Mouse (Mus musculus) urinary bladder, postnatal 36 days (tissue): ENCODE measurements around the gene Rere.
A peak's percentile ranks its signal among the peaks of the same experiment; 100 is the strongest.
"Not testable (repeated sequence)": the region's sequence is repeated elsewhere in the genome, so short reads cannot be mapped to it uniquely, and the experiment has no call there.

Experiments
- DNase-seq, 2 experiments: peaks; one replicate each; pipeline ENCODE4 v3.0.0; 2022; ENCODE audit warnings: low spot score in 2 of 2, mixed read lengths in 1 of 2

Gene Rere

DNA sequence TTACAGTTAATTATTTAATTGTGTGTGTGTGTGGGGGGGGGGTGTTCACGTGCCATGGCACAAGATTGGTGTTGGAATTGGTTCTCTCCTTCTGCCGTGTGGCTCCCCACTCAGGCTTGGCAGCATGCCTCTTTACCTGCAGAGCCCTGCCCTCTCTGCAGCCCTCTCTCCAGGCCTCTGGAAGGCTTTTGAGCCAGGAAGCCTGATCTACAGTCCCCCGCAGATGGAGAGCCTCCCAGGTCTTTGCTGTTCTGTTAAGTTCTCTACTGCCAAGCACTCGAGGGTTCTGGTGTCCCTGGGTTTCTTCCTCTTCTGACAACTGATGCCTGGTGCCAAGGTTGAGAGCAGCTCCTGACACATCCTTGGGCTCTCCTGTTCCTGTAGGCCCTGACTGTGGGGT is 27.0 kb upstream of the Rere start:
- no peak for DNase-seq

DNA sequence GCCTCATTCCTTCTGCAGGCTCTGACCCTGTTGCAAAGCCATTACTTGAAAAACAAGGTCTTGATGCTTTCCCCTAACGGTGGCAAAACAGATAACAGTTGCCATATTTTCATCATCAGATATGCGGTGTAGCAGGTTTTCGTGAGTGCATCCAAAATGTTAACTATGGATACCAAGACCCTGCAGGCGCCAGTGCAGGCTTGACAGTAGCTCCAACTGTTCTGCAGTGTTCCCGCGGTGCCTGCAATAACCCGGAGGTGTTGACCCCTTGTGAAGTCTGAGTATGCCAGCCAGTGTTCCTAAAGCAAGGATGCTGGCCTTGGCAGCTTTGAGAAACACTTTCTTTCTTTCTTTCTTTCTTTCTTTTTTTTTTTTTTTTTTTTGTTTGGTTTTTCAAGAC is 26.3 kb upstream of the Rere start:
- no peak for DNase-seq

DNA sequence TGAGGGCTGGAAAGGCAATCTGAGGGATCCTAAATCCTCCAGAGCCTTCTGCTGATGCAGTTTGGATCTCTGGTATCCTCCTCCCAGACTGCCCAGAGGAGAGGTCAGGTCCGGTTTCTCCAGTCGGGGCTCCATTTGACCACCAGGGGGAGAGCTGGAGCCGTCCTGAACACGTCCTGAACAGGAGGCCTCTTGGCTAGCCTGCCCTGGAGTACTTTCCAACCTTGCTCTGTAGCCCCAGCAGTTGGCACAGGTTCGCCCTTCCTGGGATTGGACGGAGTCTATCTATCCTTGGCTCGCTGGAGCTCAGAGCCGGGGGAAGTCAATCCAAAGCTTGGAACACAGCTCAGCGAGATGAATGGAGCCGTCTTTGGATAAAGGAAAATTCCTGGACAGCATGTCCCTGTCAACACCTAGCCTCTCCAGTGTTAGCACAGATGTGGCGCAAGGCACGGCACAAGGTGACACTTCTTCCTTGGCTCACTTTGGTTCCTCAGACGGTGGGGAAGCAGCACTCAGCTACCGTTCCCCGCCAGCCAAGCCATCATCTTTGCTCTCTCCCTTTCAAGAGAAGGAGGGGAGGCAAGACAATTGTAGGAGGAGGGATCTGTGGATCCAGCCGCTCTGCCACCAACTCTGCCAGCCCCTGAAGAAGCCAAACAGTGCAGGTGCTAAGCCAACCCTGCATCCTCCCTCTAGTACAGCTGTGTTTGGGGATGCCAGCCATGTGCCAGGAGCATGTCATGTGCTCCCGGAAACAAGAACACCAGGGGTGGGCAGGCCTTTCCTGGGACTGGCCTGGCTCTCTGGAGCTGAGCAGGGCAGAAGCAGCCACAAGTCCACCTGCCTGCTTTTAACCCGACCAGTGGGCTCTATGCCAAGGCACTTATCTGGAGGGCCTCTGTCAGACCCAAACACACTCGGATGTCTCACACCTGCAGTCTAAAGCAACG is 23.9 kb upstream of the Rere start:
- peak; percentile 82 to 89 for DNase-seq

DNA sequence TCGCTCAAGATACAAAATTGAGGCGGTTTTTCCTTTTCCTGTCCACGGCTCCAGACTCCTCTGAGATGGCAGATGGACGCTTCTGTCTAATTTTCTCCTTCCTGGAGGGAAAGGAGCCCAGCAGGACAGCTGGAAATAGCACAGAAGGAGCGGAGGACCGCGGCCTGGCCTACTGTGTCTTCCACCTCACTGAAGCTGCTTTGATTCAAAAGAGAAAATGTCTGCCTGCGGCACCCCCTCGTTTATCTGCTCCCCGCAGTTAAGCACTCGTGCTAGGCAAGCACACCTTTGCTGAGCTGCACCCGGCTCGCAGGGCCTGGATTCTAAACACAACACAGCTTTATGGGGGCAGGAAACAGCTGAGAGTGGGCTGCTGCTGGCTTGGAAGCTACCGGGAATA is 23.1 kb upstream of the Rere start:
- DNase-seq, result no peak

DNA sequence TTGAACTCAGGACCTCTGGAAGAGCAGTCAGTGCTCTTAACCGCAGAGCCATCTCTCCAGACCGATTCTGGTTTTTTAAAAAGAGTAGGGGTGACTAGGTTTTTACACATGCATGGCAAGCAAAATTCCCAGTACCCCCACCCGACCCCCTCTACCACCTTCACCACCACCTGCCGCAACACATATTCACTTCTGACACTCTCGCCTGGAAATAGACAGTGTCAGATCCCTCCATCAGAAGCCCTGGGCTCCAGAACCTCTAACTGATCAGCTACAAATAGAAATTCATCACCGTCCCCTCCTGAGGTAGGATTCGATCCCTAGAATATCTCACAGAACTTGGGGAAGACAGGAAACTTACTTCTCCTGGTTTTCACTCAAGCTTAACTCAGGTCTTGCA is 21.9 kb upstream of the Rere start:
- DNase-seq, result no peak

DNA sequence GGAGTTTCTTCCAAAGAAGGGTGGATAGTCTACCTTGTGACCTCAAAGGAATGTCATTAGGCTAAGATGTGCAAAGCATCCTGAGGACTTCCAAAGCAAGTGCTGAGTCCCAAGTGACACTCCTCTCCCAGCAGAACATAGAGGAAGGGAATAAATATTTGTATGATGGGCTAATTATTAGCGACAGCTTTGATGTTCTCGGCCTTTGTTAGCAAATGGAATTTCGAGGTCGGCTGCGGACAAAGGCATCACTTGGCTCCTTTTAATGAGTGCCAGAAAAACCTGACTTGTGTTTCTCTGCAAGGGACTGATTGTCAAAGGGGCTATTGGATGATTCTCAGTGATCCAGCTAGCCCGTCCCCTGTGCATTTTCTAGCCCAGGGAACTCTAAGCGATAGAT is 21.3 kb upstream of the Rere start:
- DNase-seq, result no peak

DNA sequence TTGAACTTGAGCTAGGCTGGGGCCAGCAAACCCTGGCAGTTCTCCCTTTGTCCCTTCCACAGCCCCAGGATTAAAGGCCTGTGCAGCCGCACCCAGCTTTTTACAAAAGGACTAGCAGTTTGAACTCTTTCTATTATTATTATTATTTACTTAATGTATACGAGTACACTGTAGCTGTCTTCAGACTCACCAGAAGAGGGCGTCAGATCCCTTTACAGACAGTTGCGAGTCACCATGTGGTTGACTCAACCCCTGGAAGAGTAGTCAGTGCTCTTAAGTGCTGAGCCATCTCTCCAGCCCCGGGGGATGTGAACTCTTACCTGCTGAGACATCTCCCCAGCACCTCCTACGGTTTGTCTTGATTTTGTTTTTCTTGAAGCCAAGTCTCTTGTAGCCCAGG is 20.7 kb upstream of the Rere start:
- DNase-seq, result no peak

DNA sequence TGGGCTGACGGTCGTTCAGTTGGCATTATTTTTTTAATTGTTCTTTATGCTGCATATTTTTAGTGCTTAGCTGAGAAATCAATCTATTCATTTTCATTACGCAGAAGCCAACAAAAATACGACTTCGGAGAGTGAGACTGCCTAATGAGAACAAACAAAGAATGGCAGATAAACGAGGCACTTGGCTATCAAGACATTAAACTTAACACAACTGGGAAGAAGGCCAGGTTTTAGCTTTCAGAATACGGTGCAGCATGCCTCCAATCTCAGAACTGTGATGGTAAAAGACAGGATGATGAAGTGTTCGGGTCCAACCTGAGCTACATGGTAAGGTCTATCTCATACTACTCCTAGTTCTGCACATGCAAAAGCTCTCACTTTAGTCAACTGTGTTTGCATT is 19.1 kb upstream of the Rere start:
- DNase-seq, result no peak

DNA sequence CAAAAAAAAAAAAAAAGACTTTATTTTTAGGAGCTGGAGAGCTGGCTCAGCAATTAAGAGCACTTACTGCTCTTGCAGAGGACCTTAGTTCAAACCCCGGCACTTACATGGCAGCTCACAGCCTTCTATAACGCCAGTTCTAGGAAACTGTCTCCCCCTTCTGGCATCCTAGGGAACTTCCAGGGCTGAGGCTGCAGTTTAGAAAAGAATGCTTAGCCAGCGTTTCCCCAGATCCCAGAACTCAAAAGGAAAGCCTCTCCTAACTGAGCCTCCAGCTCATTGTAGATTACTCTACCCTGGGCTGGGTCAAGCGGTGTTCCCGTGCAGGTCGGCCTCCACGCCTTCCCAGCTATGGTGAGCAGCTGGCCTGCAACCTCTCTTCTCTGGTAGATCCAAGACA is 16.5 kb upstream of the Rere start:
- DNase-seq, result no peak

DNA sequence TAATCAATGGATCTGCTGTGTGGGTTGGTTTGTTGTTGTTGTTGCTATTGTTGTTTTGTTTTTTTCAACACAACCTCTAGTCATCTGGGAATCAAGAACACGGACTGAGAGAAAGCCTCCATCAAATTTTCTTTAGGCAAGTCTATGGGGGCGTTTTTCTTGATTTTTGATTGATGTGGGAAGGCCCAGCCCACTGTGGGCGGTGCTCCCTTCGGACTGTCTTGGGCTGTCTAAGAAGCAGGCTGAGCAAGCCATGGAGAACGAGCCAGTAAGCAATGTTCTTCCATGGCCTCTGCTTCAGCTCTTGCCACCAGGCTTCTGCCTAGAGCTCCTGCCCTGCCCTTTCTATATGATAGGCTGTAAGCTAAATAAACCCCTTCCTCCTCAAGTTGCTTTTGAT is 16.0 kb upstream of the Rere start:
- no peak for DNase-seq

DNA sequence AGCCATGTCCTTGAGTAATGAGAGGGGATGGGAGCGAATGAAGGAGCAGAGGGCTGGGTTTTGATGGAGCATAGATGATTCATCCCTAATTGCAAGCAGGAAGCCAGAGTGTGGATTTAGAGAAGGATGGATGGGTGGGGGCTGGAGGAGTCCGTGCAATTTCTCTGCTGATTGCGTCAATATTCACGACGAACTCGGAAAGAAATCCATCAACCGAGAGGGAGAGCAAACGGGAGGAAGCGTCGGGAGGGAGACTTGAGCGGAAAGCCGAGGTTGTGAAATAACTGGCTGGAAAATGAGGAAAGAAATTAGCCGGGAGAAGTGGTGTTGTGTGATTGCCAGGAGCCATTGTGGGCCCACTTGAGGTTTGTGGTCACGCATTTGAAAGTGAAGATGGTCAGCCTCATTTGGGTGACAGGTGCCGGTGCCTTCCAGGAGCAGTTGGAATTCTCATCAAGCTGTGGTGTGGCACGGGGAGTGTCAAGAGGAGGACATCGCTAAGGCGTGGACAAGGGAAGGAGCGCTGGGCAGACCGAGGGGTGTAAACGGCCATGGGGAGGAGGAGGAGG is 14.7 kb upstream of the Rere start:
- DNase-seq, result peak in 1 of 2 experiments; percentile 25

DNA sequence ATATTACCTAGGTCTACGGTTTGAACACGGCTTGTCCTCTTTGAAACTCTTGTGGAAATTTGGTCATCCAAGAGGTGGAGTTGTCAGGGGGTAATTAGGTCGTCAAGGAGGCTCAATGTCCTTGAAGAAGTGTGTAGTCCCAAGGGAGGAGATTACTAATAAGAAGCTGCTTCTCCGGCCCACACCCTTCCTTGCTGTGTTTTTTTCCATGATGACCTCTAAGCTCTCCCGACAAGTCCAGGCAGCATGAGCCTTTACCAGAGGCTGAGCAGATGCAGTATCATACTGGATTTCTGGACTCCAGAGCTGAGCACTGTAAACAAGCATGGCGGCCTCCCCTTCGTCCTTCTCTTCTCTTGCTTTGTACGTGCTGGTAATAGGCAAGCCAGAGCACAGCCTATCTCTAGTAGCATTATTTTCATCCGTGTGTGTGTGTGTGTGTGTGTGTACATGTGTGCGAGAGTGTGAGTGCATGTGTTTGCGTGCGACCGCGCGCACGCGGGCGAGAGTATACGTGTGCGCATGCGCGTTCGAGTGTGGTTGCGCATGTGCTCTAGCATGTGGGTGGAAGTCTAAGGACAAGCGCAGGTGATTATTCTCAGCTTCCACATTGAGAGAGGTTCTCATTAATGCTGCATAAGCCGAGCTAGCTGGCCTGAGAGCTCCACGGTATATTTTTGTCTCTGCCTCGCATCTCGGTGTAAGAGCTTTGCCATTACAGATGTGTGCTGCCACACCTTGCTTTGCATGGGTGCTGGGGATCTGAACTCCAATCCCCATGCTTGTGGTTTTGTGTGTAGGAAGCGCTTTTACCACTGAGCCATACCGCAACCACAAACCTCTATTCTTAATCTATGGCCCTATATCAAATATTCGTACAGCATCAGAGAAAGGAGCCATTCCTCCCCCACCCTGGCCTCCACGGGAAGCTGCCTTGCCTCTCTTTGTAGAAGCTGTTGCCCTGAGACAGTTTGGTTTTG is 12.5 kb upstream of the Rere start:
- DNase-seq, result no peak

DNA sequence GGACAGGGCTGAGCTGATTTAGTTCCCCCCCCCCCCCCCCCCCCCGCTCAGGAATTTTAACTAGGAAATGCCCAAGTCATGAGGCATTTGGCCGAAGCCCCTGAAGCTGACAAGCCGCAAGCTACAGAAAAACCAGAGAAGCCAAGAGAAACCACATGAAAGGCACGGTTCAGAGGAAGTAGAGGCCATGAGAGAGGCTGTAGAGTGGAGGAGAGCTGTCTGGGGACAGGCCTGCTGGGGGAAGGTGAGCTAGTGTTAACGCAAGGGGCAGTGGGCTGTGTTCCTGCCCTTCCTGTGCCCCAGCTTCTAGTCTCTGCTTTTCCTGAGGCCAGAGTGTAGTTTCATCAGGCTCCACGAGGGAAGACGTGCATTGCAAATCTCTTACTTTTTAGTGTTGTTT is 11.8 kb upstream of the Rere start:
- DNase-seq, result no peak

DNA sequence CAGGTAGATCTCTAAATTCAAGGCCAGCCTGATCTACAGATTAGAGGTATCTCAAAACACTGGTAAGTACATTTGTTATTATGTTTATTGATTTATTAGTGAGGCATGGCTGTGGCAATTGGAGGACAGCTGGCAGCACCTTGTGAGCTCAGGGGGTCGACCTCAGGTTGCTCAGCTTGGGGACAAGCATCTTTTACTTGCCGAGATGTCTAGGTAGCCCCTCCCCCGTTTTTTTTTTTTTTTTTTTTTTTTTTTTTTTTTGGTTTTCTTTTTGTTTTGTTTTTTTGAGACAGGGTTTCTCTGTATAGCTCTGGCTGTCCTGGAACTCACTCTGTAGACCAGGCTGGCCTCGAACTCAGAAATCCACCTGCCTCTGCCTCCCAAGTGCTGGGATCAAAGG is 10.7 kb upstream of the Rere start:
- DNase-seq, result not testable (repeated sequence)

DNA sequence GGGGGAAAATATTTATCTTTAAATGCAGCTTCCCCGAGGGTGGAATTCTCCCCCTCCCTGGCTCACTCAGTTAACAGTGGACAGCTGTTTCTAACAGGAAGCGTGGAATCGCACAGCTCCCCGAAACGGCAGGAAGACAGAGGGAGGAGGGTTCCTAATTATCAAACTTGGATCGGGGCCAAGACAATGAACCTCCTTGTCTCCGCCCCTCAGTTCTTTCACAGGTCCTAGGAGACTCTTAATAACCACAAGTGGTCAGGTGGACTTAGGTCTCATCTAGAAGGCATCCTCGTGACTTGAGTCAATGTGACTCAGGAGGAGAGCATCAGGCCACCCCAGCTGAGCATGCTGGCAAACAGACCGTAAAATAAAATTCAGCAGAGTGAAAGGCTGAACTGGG is 8.7 kb upstream of the Rere start:
- peak; percentile 35 to 37 for DNase-seq

DNA sequence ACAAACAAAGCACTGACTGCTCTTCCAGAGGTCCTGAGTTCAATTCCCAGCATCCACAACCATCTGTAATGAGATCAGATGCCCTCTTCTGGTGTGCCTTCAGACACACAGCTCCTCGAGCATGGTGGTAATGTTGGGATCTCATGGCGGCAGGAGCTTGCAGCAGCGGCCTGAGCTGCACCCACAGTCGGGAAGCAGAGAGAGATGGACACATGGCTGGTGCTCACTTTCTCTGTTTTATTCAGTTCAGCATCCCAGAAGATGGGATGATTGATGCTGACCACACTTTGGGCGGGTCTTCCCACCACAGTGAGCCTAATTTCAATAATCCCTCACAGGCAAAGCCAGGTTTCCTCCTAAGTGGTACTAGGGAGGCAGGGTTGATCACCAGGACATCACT is 5.9 kb upstream of the Rere start:
- no peak for DNase-seq

DNA sequence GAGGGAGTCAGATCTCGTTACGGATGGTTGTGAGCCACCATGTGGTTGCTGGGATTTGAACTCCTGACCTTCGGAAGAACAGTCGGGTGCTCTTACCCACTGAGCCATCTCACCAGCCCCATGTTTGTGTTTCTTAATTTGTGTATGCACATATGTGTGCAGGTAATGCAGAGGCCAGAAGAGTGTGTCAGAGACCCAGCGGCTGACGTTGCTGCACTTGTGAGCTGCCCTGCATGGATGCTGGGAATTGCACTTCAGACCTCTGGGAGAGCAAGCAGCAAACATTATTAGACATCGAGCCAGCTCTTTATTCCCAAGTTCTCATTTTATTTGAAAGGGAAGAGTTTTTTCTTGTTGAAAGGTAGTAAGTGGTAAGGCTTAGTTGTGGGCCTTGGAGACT is 2.1 kb upstream of the Rere start:
- not testable (repeated sequence) for DNase-seq

DNA sequence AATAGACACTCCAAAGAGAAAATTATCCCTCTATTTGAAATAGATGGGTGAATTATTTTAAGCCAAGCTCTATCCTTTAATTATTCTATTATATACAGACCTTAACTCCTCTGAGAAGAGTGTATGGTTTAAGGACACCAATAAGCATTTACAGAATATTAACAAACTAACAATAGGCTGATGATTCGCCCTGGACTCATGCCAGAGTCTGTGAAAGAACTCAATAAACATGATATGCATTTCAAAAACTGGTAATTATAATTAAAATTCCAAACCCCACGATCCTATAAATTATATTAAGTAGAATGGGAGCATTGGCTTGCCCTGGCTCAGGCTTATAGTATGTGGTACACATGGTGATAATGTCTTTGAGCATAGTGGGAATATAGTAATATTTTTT is 1.4 kb upstream of the Rere start:
- DNase-seq, result no peak

DNA sequence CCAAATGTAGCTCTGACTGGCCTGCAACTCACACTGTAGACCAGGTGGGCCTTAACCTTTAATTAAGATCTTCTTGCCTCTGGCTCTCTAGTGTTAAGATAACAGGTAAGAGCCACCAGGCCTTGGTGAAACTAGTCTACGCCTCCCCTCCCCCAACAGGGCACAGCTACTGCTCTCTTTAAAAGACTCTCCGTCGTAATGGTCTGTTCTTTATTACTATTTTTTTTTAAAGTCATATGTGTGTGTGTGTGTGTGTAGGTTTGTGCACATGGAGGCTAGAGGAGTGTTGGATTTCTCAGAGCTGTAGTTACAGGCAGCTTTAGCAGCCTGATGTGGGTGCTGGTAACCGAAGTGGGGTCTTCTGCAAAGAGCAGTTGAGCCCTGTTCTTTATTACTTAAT is 987 bp upstream of the Rere start:
- no peak for DNase-seq

DNA sequence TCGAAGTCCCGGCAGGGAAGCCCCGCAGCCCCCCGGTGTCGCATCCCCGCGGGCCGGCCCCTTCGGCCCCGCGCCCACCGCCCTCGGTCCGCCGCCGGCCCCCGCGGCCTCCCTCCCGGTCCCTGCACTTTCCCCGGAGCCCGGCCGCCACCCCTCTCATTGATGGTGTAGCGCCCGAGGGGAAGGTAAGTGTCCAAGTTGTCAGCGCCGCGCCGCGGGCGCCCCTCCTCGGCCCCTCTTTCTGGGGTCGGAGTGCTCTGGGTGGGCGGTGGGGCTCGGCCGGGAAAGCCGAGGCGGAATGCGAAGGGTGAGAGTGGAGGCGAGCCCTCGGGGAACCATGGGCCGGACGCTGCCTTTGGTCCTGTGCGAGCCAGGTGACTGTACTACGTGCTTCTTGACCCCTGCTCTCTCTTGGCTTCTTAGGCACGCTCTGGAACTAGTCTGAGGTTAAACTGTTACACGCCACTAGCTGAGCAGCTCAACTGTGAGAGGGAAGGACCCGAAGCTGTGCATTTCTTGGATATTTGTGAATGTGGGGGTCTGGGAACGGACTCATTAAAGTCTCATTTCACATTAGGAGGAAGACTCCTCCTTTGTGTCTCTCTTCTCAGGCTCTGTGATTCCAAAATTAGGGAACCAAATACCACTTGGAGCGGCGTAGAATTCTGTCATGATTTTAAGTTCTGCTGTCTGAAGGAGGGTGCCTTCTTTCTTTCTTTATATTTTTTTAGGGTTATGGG is 615 bp downstream of the Rere start:
- peak; percentile 30 to 41 for DNase-seq

DNA sequence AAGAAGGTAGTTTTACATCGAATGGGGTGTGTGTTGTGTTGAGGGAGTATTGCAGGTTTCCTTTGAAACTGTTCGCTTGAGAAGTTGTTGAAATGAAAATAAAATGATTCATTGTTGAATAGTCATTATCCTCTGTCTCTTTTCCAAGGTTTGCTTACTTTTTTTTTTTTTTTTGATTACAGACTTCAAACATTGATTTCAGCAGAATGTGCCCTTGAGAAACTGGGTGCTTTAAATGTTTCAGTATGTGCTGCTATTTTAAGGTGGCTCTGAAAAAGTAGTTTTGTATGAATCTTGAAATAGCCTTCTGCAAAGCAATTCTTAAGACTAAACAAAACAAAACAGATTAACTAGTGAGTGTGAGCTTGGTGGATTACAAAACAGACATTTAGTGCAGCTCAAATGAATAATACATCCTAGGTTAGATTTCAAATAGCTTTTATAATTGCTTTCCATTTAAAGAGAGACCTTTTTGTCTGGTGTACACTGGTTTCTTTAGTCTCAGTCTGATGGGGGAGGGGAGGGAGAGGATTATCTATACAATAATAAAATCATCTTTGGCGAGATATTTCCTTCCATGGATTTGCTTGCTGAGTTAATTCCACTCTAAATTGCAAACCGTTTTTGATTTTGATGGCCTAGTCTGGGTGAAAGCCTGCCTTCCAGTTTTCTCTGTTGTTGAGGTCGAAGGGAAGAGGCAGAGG is 1.3 kb downstream of the Rere start:
- DNase-seq, result no peak
